Mouse (Mus musculus) mouse embryonic stem cell (cell line): ENCODE measurements around the gene Tmtc2.

ENCODE experiments used
- in situ Hi-C, 2 experiments: fragments of 300-500 bp; cut with MboI; formaldehyde crosslinking; loops; 1 replicate in 1 of 2; 3 replicates in 1 of 2; pipeline ENCODE4 v1.14.3; 2019 to 2020; ENCODE audit warnings: low sequenced_read_pairs in 2 of 2, low pct_unique_long_range_greater_than_20kb in 1 of 2, mixed read lengths in 1 of 2; ENCODE audit not compliant: unreplicated experiment in 1 of 2

Tmtc2 gene

DNA sequence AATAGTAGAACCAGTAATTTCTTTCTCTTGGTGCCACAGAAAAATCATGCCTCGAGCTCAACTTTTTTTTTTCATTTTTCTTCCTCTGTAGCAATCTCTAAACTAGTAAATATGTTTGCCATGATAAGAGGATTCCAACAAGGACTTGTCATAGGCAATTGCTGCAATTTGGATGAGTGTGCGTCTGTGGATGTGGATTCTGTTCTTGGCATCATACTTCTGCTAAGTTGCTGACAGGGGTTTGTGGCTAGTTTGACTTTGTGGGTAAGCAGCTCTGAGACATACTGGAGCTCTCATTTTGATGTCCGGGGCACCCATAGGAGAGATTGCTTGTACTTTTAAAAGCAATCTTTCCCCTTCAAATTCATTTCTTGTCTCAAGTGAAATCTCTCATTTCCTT is 432.1 kb downstream of the Tmtc2 start:
- in situ Hi-C loops = no loop called here
